Mouse (Mus musculus): Measurements from ENCODE around the gene Prdm4.

The Prdm4 gene

DNA sequence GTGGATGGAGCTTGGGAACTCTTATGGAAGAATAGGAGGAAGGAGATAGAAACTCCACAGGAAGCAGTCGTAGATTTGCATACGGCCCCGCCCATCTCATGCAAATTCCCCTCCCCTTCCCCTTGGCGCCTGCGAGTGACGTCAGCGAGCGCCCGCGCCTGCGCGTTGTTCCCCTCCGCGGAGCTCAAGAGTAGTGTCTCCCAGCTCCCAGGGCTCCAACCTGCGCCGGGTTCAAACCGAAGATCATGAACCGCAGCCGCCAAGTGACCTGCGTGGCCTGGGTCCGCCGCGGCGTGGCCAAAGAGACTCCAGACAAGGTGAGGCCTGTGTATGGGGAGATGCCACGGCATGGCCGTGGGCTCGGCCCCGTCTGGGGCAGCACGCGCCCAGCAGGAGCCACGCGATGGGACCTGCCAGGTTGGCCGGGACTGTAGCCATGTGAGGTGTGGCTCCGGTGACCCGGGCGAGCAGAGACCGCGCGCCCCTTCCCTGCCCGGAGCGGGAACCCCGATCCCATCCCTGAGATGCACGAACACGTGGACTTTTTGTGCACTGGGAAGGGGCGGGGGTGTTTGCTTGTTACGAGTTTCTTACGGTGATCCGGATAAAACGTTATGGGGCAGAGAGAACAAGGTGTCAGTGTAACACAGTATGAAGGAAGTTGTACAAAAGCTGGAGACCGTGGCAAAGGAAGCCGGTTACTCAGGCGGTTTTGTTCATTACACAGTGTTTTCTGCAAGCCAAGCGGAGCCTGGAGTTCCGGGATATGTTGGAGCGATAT, 45.1 kb downstream of the Prdm4 start:
- peak; percentile 91 for DNase-seq (ENCODE audit: low read depth, low spot score)

- DNase-seq (ENCODE audit: low read depth, low spot score), result no peak
These were observed 70.7 kb downstream of the Prdm4 start for GRCm38 (mm10) chr10:85846105-85846862.
